In genomic region chr19:10869241-10869885, GRCm38 (mm10) we compare ENCODE assay signal across 7 mouse cellular contexts. TPM values are rescaled to one million over a fixed set of nuclear protein-coding genes. Genes with fewer than 3 reads are reported as not detected.
A peak's percentile ranks its signal among the peaks of the same experiment; 100 is the strongest.
DNase-seq lines count a peak whose midpoint lies in the region; ATAC-seq and TF ChIP-seq lines count a peak whose summit lies in the region.

No protein-coding gene starts in this region.

- intact Hi-C loops in heart, adult 2 months (cut with DNase I) = no loop called here
- intact Hi-C loops in left cerebral cortex, postnatal 4 days (cut with DNase I) = loop anchor here (5.0 kb wide), 1 partner anchor 157 kb away; no protein-coding TSS in a partner anchor

- no peaks in the 10 kb centered on the region for H3K27me3 ChIP-seq in embryonic facial prominence, embryonic 11.5 days (ENCODE audit: control insufficient read depth, insufficient read depth, low read length)
- H3K27me3 ChIP-seq in heart, adult 2 months (ENCODE audit: control insufficient read depth, insufficient read depth, low read length) = no peaks in the 10 kb centered on the region
- H3K27me3 ChIP-seq in midbrain, embryonic 11.5 days (ENCODE audit: control insufficient read depth, insufficient read depth, low read length) = no peaks in the 10 kb centered on the region
- H3K27me3 ChIP-seq in small intestine, adult 2 months (ENCODE audit: control insufficient read depth, insufficient read depth, low read length) = no peaks in the 10 kb centered on the region

- H3K36me3 ChIP-seq in embryonic facial prominence, embryonic 11.5 days (replicated peaks; ENCODE audit: control insufficient read depth, insufficient read depth, low read depth, low read length) = peaks cover 23% of the 10 kb centered on the region
- no peaks in the 10 kb centered on the region for H3K36me3 ChIP-seq in heart, adult 2 months (ENCODE audit: control insufficient read depth, insufficient read depth, low read length)
- peaks cover 32% of the 10 kb centered on the region for H3K36me3 ChIP-seq in midbrain, embryonic 11.5 days (ENCODE audit: control insufficient read depth, insufficient read depth, low read length)
- H3K36me3 ChIP-seq in small intestine, adult 2 months (ENCODE audit: control insufficient read depth, insufficient read depth, low read length) = peaks cover 21% of the 10 kb centered on the region

- TF ChIP-seq CTCF in bone marrow macrophage, adult 2 months (IDR thresholded peaks at IDR 0.05; ENCODE audit: low read depth, low read length) = no peak
- TF ChIP-seq CTCF in heart, adult 2 months (IDR thresholded peaks at IDR 0.05) = peak; percentile 35
- TF ChIP-seq CTCF in small intestine, adult 2 months (IDR thresholded peaks at IDR 0.05; ENCODE audit: extremely low read depth, insufficient read length, insufficient replicate concordance, low read depth, low read length) = no peak

- ATAC-seq in embryonic facial prominence, embryonic 11.5 days (replicated peaks; ENCODE audit: insufficient number of reproducible peaks, low FRiP score, low TSS enrichment, low read depth) = peak; percentile 93
- ATAC-seq in midbrain, embryonic 11.5 days (ENCODE audit: low FRiP score) = peak; percentile 95

- H3K27ac ChIP-seq in bone marrow macrophage, adult 2 months (ENCODE audit: insufficient read depth, low read depth, low read length) = no peak overlapping the region
- peak overlapping the region; percentile 91 for H3K27ac ChIP-seq in embryonic facial prominence, embryonic 11.5 days (replicated peaks; ENCODE audit: low read depth, low read length)
- H3K27ac ChIP-seq in heart, adult 2 months = peak overlapping the region; percentile 77; the same call in 1 of the 2 replicates
- H3K27ac ChIP-seq in midbrain, embryonic 11.5 days (ENCODE audit: low read depth, low read length) = peak overlapping the region; percentile 93
- H3K27ac ChIP-seq in small intestine, adult 2 months (ENCODE audit: insufficient read depth, low read depth, low read length) = no peak overlapping the region

- peak overlapping the region; percentile 97 for H3K9ac ChIP-seq in embryonic facial prominence, embryonic 11.5 days (replicated peaks; ENCODE audit: low read length)
- H3K9ac ChIP-seq in heart, adult 2 months (ENCODE audit: low read depth, low read length) = peak overlapping the region; percentile 80
- H3K9ac ChIP-seq in midbrain, embryonic 11.5 days (ENCODE audit: low read length) = peak overlapping the region; percentile 96

- peak overlapping the region; percentile 86 for H3K4me2 ChIP-seq in embryonic facial prominence, embryonic 11.5 days (ENCODE audit: low read depth, low read length)
- H3K4me2 ChIP-seq in midbrain, embryonic 11.5 days = peak overlapping the region; percentile 90

- 0% methylated on average over 39 of the region's 43 CpGs for WGBS in embryonic facial prominence, embryonic 11.5 days
- under 1% methylated on average over 43 of the region's 43 CpGs for WGBS in heart, adult 2 months
- under 1% methylated on average over 43 of the region's 43 CpGs for WGBS in midbrain, embryonic 11.5 days
- 1% methylated on average over 43 of the region's 43 CpGs for WGBS in small intestine, adult 2 months

- no peak for TF ChIP-seq POLR2A in bone marrow macrophage, adult 2 months (IDR thresholded peaks at IDR 0.05; ENCODE audit: borderline replicate concordance, low read depth, low read length)
- 0 out of 2 replicates have a peak, but pooled peaks have one; percentile 54 for TF ChIP-seq POLR2A in heart, adult 2 months (IDR thresholded peaks at IDR 0.05; ENCODE audit: insufficient read depth, low read depth, low read length)
- TF ChIP-seq POLR2A in small intestine, adult 2 months (IDR thresholded peaks at IDR 0.05; ENCODE audit: low read depth, low read length) = no peak

- peaks cover 11% of the 10 kb centered on the region for H3K4me1 ChIP-seq in bone marrow macrophage, adult 2 months (ENCODE audit: control insufficient read depth, insufficient read depth, low read length)
- peaks cover 7% of the 10 kb centered on the region for H3K4me1 ChIP-seq in embryonic facial prominence, embryonic 11.5 days (ENCODE audit: control insufficient read depth, insufficient read depth, low read length)
- H3K4me1 ChIP-seq in heart, adult 2 months (ENCODE audit: control insufficient read depth, insufficient read depth, low read length) = peaks cover 5% of the 10 kb centered on the region
- peaks cover 17% of the 10 kb centered on the region for H3K4me1 ChIP-seq in midbrain, embryonic 11.5 days (ENCODE audit: control insufficient read depth, insufficient read depth, low read length)
- peaks cover 6% of the 10 kb centered on the region; the same call in 1 of the 2 replicates for H3K4me1 ChIP-seq in small intestine, adult 2 months (ENCODE audit: control insufficient read depth, insufficient read depth, insufficient read length, low read length)

- DNase-seq in embryonic facial prominence, embryonic 11.5 days (ENCODE audit: low spot score) = peak; percentile 93
- peak; percentile 85 to 87 for DNase-seq in heart, adult 2 months
- peak; percentile 79 for DNase-seq in kidney, adult 18-20 months
- peak; percentile 89 for DNase-seq in left cerebral cortex, postnatal 4 days
- peak; percentile 98 for DNase-seq in midbrain, embryonic 11.5 days (ENCODE audit: low spot score, missing footprints)

- H3K4me3 ChIP-seq in bone marrow macrophage, adult 2 months (ENCODE audit: insufficient read depth, low read length) = peak overlapping the region; percentile 60
- H3K4me3 ChIP-seq in embryonic facial prominence, embryonic 11.5 days (ENCODE audit: low read depth, low read length) = peak overlapping the region; percentile 89
- peak overlapping the region; percentile 86 for H3K4me3 ChIP-seq in heart, adult 2 months
- H3K4me3 ChIP-seq in midbrain, embryonic 11.5 days (ENCODE audit: low read depth, low read length) = peak overlapping the region; percentile 86
- H3K4me3 ChIP-seq in small intestine, adult 2 months (ENCODE audit: low read depth, low read length) = peak overlapping the region; percentile 66

- H3K79me2 ChIP-seq in heart, adult 2 months (replicated peaks; ENCODE audit: control insufficient read depth, insufficient read depth, low read length) = no peaks in the 10 kb centered on the region

- TF ChIP-seq EP300 in heart, adult 2 months (IDR thresholded peaks at IDR 0.05; ENCODE audit: insufficient read depth, low read depth, low read length) = no peak

- no peaks in the 10 kb centered on the region for H3K9me3 ChIP-seq in embryonic facial prominence, embryonic 11.5 days (replicated peaks; ENCODE audit: control insufficient read depth, low read length)
- H3K9me3 ChIP-seq in midbrain, embryonic 11.5 days (ENCODE audit: control insufficient read depth, low read length) = no peaks in the 10 kb centered on the region

RNA-seq across cellular contexts. Expression of gene Tmem132a, which starts 0.4 kb away (rescaled TPM):
- 2.1 and 3.1 TPM in 2 replicates for polyA plus RNA-seq in bone marrow macrophage, adult 2 months (2012; ENCODE audit: insufficient read depth, insufficient read length, missing spikeins)
- polyA plus RNA-seq in embryonic facial prominence, embryonic 11.5 days (2014; fragmentation: Nextera tagmentation; extraction: Ambion mirVana) = 51.5 and 60.8 TPM in 2 replicates
- 10 to 100 TPM; 10.7 to 12.0 TPM for total RNA-seq in heart, adult 2 months (2021)
- 11.1 and 11.5 TPM in 2 replicates for polyA plus RNA-seq in heart, adult 2 months (2012; rRNA removed)
- 100 to 1,000 TPM; 214 to 236 TPM for total RNA-seq in left cerebral cortex, postnatal 4 days (2021)
- 51.3 and 58.3 TPM in 2 replicates for polyA plus RNA-seq in midbrain, embryonic 11.5 days (2014; fragmentation: Nextera tagmentation; extraction: Ambion mirVana)
- polyA plus RNA-seq in small intestine, adult 2 months (2012; rRNA removed) = 4.9 and 5.0 TPM in 2 replicates

RNA-seq across cellular contexts. Expression of gene Tmem109, which starts 12.4 kb away (rescaled TPM):
- 75.4 and 80.6 TPM in 2 replicates for polyA plus RNA-seq in bone marrow macrophage, adult 2 months (2012; ENCODE audit: insufficient read depth, insufficient read length, missing spikeins)
- 64.9 and 67.5 TPM in 2 replicates for polyA plus RNA-seq in embryonic facial prominence, embryonic 11.5 days (2014; fragmentation: Nextera tagmentation; extraction: Ambion mirVana)
- total RNA-seq in heart, adult 2 months (2021) = 100 to 1,000 TPM; 101 to 109 TPM
- polyA plus RNA-seq in heart, adult 2 months (2012; rRNA removed) = 160 and 196 TPM in 2 replicates
- total RNA-seq in left cerebral cortex, postnatal 4 days (2021) = 10 to 100 TPM; 36.6 to 39.2 TPM
- 38.7 and 41.2 TPM in 2 replicates for polyA plus RNA-seq in midbrain, embryonic 11.5 days (2014; fragmentation: Nextera tagmentation; extraction: Ambion mirVana)
- 23.6 and 26.8 TPM in 2 replicates for polyA plus RNA-seq in small intestine, adult 2 months (2012; rRNA removed)

RNA-seq across cellular contexts. Expression of gene Prpf19, which starts 25.7 kb away (rescaled TPM):
- polyA plus RNA-seq in bone marrow macrophage, adult 2 months (2012; ENCODE audit: insufficient read depth, insufficient read length, missing spikeins) = 41.4 and 51.6 TPM in 2 replicates
- 46.7 and 48.4 TPM in 2 replicates for polyA plus RNA-seq in embryonic facial prominence, embryonic 11.5 days (2014; fragmentation: Nextera tagmentation; extraction: Ambion mirVana)
- 100 to 1,000 TPM; 216 to 243 TPM for total RNA-seq in heart, adult 2 months (2021)
- polyA plus RNA-seq in heart, adult 2 months (2012; rRNA removed) = 432 and 512 TPM in 2 replicates
- 100 to 1,000 TPM; 195 to 222 TPM for total RNA-seq in left cerebral cortex, postnatal 4 days (2021)
- polyA plus RNA-seq in midbrain, embryonic 11.5 days (2014; fragmentation: Nextera tagmentation; extraction: Ambion mirVana) = 52.7 and 58.4 TPM in 2 replicates
- polyA plus RNA-seq in small intestine, adult 2 months (2012; rRNA removed) = 63.6 and 114 TPM in 2 replicates

RNA-seq across cellular contexts. Expression of gene Slc15a3, which starts 29.8 kb away (rescaled TPM):
- 93.7 and 94.6 TPM in 2 replicates for polyA plus RNA-seq in bone marrow macrophage, adult 2 months (2012; ENCODE audit: insufficient read depth, insufficient read length, missing spikeins)
- polyA plus RNA-seq in embryonic facial prominence, embryonic 11.5 days (2014; fragmentation: Nextera tagmentation; extraction: Ambion mirVana) = 0.24 and 0.67 TPM in 2 replicates
- total RNA-seq in heart, adult 2 months (2021) = 1 to 10 TPM; 2.1 to 2.3 TPM
- polyA plus RNA-seq in heart, adult 2 months (2012; rRNA removed) = 3.9 and 4.9 TPM in 2 replicates
- total RNA-seq in left cerebral cortex, postnatal 4 days (2021) = 1 to 10 TPM in 1 of 2 experiments, under 1 TPM in 1; 0.82 to 1.2 TPM
- polyA plus RNA-seq in midbrain, embryonic 11.5 days (2014; fragmentation: Nextera tagmentation; extraction: Ambion mirVana) = 0.18 and 0.25 TPM in 2 replicates
- 9.1 and 14.4 TPM in 2 replicates for polyA plus RNA-seq in small intestine, adult 2 months (2012; rRNA removed)

RNA-seq across cellular contexts. Expression of gene Cd6, which starts 39.5 kb away (rescaled TPM):
- not detected in 2 replicates for polyA plus RNA-seq in bone marrow macrophage, adult 2 months (2012; ENCODE audit: insufficient read depth, insufficient read length, missing spikeins)
- not detected in 2 replicates for polyA plus RNA-seq in embryonic facial prominence, embryonic 11.5 days (2014; fragmentation: Nextera tagmentation; extraction: Ambion mirVana)
- total RNA-seq in heart, adult 2 months (2021) = under 1 TPM in 1 of 2 experiments, not detected in 1; 0.07 TPM
- 0.44 and 0.76 TPM in 2 replicates for polyA plus RNA-seq in heart, adult 2 months (2012; rRNA removed)
- not detected for total RNA-seq in left cerebral cortex, postnatal 4 days (2021)
- not detected in 2 replicates for polyA plus RNA-seq in midbrain, embryonic 11.5 days (2014; fragmentation: Nextera tagmentation; extraction: Ambion mirVana)
- polyA plus RNA-seq in small intestine, adult 2 months (2012; rRNA removed) = 3.0 and 5.4 TPM in 2 replicates

Comparison
In these comparisons a context has a peak if more than half of its experiments do, and no peak if none do; other contexts are left out.
1. H3K27ac ChIP-seq: peak in embryonic facial prominence, embryonic 11.5 days (single experiment), heart, adult 2 months (single experiment) and midbrain, embryonic 11.5 days (single experiment); none in bone marrow macrophage, adult 2 months (single experiment) and small intestine, adult 2 months (single experiment).
2. Peak in every context shown above with its lines, with median percentiles within 50 percentile points of each other: H3K4me3 ChIP-seq, DNase-seq and H3K9ac ChIP-seq.